ENCODE assay signal across 21 mouse cellular contexts in the genomic region with DNA sequence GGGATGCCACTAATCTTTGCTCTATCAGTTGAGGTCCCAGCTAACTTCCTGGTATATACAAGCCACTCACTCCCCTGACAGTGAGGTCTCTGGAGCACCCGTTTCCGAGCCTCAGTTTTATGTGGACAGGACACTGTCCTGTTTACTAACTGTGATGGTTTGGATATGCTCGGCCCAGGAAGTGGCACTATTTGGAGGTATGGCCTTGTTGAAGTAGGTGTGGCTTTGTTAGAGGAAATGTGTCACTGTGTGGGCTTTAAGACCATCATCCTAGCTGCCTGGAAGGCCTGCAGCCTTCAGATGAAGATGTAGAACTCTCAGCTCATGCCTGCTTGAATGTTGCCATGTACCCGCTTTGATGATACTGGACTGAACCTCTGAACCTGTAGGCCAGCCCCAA. TPM values are rescaled to one million over a fixed set of nuclear protein-coding genes. Genes with fewer than 3 reads are reported as not detected.
"Had no signal": no experiment of that assay in that cellular context is flagged by ENCODE, and none has a peak within 500 bp of the region (broad histone marks: within the 10 kb centered on the region; RNA-seq: fewer than 3 reads in every experiment).

No protein-coding gene starts in this region.

- H3K4me1 ChIP-seq: neural tube, embryonic 12.5 days had no signal

- H3K9ac ChIP-seq: limb, embryonic 13.5 days; neural tube, embryonic 12.5 days; neural tube, embryonic 15.5 days had no signal

- H3K9me3 ChIP-seq: limb, embryonic 10.5 days; limb, embryonic 13.5 days; neural tube, embryonic 12.5 days; neural tube, embryonic 15.5 days had no signal

- H3K27me3 ChIP-seq: limb, embryonic 13.5 days; neural tube, embryonic 12.5 days; neural tube, embryonic 15.5 days had no signal

- H3K4me2 ChIP-seq: limb, embryonic 13.5 days; midbrain, embryonic 11.5 days; neural tube, embryonic 12.5 days; neural tube, embryonic 15.5 days had no signal

- DNase-seq: kidney, adult 18-20 months; kidney, adult 9 months; kidney, postnatal 10 days; lung, adult 18-20 months; midbrain, embryonic 14.5 days; right cerebral cortex, adult 18-20 months; right cerebral cortex, postnatal 14 days; right cerebral cortex, postnatal 4 days; thymus, adult 2 months; thymus, postnatal 14 days; thymus, postnatal 4 days had no signal

- ATAC-seq: hindbrain, postnatal 0 days; inflammation-experienced regulatory T-cells, adult 6 months had no signal

- H3K27ac ChIP-seq: hindbrain, postnatal 0 days; limb, embryonic 13.5 days; macrophage; neural tube, embryonic 12.5 days; neural tube, embryonic 15.5 days; stomach, postnatal 0 days had no signal

- H3K4me3 ChIP-seq: limb, embryonic 10.5 days; limb, embryonic 13.5 days; neural tube, embryonic 12.5 days; neural tube, embryonic 15.5 days had no signal

- H3K36me3 ChIP-seq: limb, embryonic 10.5 days; limb, embryonic 13.5 days; neural tube, embryonic 12.5 days; neural tube, embryonic 15.5 days had no signal

RNA-seq across cellular contexts. Expression of a gene that starts 51.7 kb away (rescaled TPM):
- total RNA-seq: megakaryocyte-erythroid progenitor cell, adult 5-6 weeks had no signal
